Mouse (Mus musculus): ENCODE results near the gene Desi1.

GRCm38 (mm10) chr15:81966062-81966829, 67.4 kb downstream of the Desi1 start:
- TF ChIP-seq CTCF (IDR thresholded peaks at IDR 0.05; ENCODE audit: borderline replicate concordance, control insufficient read depth, extremely low read depth, insufficient read depth, low read length, poor library complexity) (no peak), POLR2A (IDR thresholded peaks at IDR 0.05; ENCODE audit: control insufficient read depth, extremely low read depth, insufficient read depth, low read length, poor library complexity) (no peak)

Measured in thymus, adult 2 months (tissue).